Mouse (Mus musculus) liver, embryonic 12.5 days (tissue): ENCODE results near the gene Pcid2. TPM values are rescaled to one million over a fixed set of nuclear protein-coding genes. Genes with fewer than 3 reads are reported as not detected.
"Not testable (repeated sequence)": the region's sequence is repeated elsewhere in the genome, so short reads cannot be mapped to it uniquely, and the experiment has no call there.

Experiments
- ATAC-seq: fragments of 200-750 bp; cut with Nextera tagmentation; 2 replicates; pipeline ENCODE4 v1.8.0; 2017; ENCODE audit warnings: moderate number of reproducible peaks, mild to moderate bottlenecking, moderate library complexity
- H3K27ac ChIP-seq: fragments of 300-500 bp; sonication (generic); 2 replicates; pipeline ENCODE4 v1.5.1; 2016; ENCODE audit warnings: mild to moderate bottlenecking
- H3K27me3 ChIP-seq: fragments of 300-500 bp; sonication (generic); replicated peaks from 2 replicates; pipeline ENCODE4 v1.6.1; 2016; ENCODE audit warnings: mild to moderate bottlenecking, moderate library complexity
- H3K36me3 ChIP-seq: fragments of 300-500 bp; sonication (generic); 2 replicates; pipeline ENCODE4 v1.6.1; 2016; ENCODE audit warnings: mild to moderate bottlenecking, moderate library complexity
- H3K4me1 ChIP-seq: fragments of 300-500 bp; sonication (generic); 2 replicates; pipeline ENCODE4 v1.6.1; 2016
- H3K4me2 ChIP-seq: fragments of 300-500 bp; sonication (generic); 2 replicates; pipeline ENCODE4 v1.6.1; 2016; ENCODE audit warnings: mild to moderate bottlenecking, moderate library complexity
- H3K4me3 ChIP-seq: fragments of 300-500 bp; sonication (generic); 2 replicates; pipeline ENCODE4 v1.5.1; 2016; ENCODE audit warnings: mild to moderate bottlenecking, moderate library complexity
- H3K9ac ChIP-seq: fragments of 300-500 bp; sonication (generic); 2 replicates; pipeline ENCODE4 v1.6.1; 2016; ENCODE audit warnings: mild to moderate bottlenecking, moderate library complexity
- H3K9me3 ChIP-seq: fragments of 300-500 bp; sonication (generic); replicated peaks from 2 replicates; pipeline ENCODE4 v1.6.1; 2016; ENCODE audit warnings: mild to moderate bottlenecking, moderate library complexity
- WGBS: fragments of 180-500 bp; shearing (Covaris S2); methylation state at CpG from one replicate; pipeline ENCODE4 v1.1.7; 2016; ENCODE audit not compliant: insufficient replicate concordance; 5-methylcytosine and 5-hydroxymethylcytosine counted together
- polyA plus RNA-seq: library from polyadenylated mRNA; unstranded; fragments of >200 nt; fragmentation: Nextera tagmentation; extraction: Ambion mirVana; gene quantifications from 2 replicates; pipeline ENCODE4 v1.2.1, GENCODE M21; 2016

Gene Pcid2
- polyA plus RNA-seq, 1 experiment from 2014 or later = 25.6 TPM

DNA sequence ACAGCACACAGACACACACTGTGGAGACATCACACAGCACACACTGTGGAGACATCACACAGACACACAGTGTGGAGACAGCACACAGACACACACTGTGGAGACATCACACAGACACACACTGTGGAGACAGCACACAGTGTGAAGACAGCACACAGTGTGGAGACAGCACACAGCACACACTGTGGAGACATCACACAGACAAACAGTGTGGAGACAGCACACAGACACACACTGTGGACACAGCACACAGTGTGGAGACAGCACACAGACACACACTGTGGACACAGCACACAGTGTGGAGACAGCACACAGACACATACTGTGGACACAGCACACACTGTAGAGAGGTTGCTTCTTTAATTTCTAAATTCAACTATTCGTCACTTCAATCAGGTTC, 29.7 kb downstream of the Pcid2 start:
- WGBS = 93% methylated on average over 1 of the region's 1 CpGs
- peaks cover 77% of the 10 kb centered on the region for H3K36me3 ChIP-seq
- H3K27me3 ChIP-seq, H3K9ac ChIP-seq, H3K4me1 ChIP-seq, H3K9me3 ChIP-seq, H3K4me3 ChIP-seq, H3K27ac ChIP-seq, H3K4me2 ChIP-seq: not testable (repeated sequence)
- 0 out of 2 replicates have a peak, but pooled peaks have one; percentile 22 for ATAC-seq

DNA sequence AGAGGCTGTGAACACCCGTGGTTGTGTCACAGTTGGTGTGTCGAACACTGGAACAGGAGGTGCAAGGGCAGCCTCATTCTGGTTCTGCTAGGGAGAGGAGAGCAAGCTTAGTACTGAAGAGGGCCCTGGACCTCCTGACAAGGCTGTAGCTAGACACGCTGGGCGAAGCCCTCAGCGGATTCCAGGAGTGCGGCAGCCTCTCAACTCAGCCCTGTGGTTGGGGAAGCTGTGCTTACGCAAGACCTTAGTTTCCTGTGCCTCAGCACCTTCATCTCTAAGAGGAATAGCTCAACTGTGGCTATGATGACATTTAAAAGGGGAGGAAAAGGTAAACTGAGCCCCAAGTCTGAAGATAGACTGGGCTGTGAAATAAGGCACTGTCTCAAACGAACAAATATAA, 30.2 kb downstream of the Pcid2 start:
- H3K4me1 ChIP-seq = no peaks in the 10 kb centered on the region
- H3K9ac ChIP-seq = no peak overlapping the region
- no peak overlapping the region for H3K4me3 ChIP-seq
- 72% methylated on average over 8 of the region's 8 CpGs for WGBS
- no peaks in the 10 kb centered on the region for H3K27me3 ChIP-seq
- H3K4me2 ChIP-seq = no peak overlapping the region
- no peak for ATAC-seq
- peaks cover 72% of the 10 kb centered on the region for H3K36me3 ChIP-seq
- no peaks in the 10 kb centered on the region for H3K9me3 ChIP-seq
- no peak overlapping the region for H3K27ac ChIP-seq

DNA sequence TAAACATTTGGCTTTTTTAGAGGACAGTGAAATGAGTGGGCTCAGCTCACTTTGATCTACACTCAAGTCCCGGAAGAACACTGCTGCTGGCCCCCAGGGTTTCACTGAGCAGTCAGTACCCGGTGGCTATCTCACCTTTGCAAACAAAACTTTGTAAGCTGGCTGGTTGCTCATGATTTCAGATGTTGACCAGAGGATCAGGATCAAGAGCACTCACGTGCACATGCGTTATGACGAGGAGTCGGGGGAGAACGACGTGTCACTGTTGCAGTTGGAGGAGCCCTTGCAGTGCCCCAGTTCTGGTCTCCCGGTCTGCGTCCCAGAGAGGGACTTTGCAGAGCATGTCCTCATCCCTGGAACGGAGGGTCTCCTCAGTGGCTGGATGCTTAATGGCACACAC, 32.0 kb downstream of the Pcid2 start:
- Histone ChIP-seq H3K9me3 (no peaks in the 10 kb centered on the region), H3K4me1 (no peaks in the 10 kb centered on the region), H3K4me2 (no peak overlapping the region), H3K4me3 (no peak overlapping the region), H3K27me3 (no peaks in the 10 kb centered on the region), H3K36me3 (peaks cover 54% of the 10 kb centered on the region), H3K27ac (no peak overlapping the region), H3K9ac (no peak overlapping the region)
- no peak for ATAC-seq
- WGBS = 86% methylated on average over 11 of the region's 11 CpGs

DNA sequence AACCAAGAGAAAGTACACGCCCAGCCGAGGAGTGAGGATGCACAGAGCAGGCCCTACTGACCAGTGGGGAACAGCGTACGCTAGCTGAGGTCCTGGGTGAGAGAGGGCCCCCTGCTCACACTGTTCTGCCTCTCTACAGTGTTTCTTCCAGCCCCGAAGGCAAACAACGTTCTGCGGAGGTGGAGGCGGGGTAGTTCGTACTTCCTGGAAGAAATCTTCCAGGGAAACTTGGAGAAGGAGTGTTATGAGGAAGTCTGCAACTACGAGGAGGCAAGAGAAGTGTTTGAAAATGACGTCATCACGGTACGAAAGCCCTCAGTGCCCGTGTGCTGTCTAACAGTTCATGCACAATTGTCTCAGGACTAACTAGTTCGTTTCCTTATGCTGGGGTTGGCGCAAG, 42.1 kb downstream of the Pcid2 start:
- ATAC-seq = no peak
- no peak overlapping the region for H3K4me2 ChIP-seq
- 66% methylated on average over 16 of the region's 16 CpGs for WGBS
- no peak overlapping the region for H3K9ac ChIP-seq
- H3K9me3 ChIP-seq = no peaks in the 10 kb centered on the region
- H3K4me3 ChIP-seq = no peak overlapping the region
- no peaks in the 10 kb centered on the region for H3K36me3 ChIP-seq
- 0 out of 2 replicates have a peak, but pooled peaks cover 10% of the 10 kb centered on the region for H3K4me1 ChIP-seq
- 0 out of 2 replicates have a peak, but pooled peaks cover 3% of the 10 kb centered on the region for H3K27me3 ChIP-seq
- no peak overlapping the region for H3K27ac ChIP-seq

DNA sequence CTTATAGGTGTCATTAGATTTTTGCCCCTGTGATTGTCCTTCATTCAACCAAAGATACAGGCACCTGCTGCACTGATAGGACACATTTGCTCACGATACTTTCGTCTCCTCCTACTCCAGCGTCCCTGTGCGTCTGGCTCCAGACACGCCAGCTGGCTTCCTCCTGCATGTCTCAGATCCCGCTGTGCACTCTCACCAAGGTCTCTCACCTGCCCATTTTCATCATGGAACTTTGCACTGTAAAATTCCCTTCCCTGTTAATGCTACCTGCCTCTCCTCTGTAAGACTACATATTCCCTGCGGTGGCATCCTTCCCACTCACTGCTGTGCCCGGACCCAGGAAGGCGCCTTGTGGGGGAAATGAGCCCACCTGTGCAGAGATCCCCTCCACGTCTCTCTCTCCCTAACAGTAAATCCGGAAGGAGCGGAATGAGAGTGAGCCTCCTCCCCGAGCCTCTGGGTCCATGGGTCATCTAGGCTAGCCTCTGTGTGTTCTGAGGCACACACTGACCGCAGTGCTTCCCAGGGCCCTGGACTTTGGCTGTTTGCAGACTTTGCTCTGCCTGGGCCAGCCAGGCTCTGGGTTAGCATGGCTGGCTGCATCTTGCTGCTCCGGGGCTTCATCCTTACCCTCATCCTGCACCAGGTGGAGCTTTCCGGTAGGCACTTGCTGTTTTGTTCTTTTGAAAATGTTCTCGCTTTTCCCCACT, 44.7 kb downstream of the Pcid2 start, which contains the start of gene Proz:
Gene Proz (plus strand): TSS at position 474 of the 710 bp plus-strand sequence.
- peak; percentile 65 for ATAC-seq
- Histone ChIP-seq H3K4me3 (peak within 1 kb of the TSS; percentile 33), H3K27ac (peak within 1 kb of the TSS; percentile 57), H3K36me3 (peaks cover 3% of the 10 kb centered on the region; the same call in 1 of the 2 replicates), H3K27me3 (0 out of 2 replicates have a peak, but pooled peaks cover 3% of the 10 kb centered on the region), H3K9me3 (no peaks in the 10 kb centered on the region), H3K9ac (no peak within 1 kb of the TSS), H3K4me2 (peak within 1 kb of the TSS; percentile 47), H3K4me1 (0 out of 2 replicates have a peak, but pooled peaks cover 12% of the 10 kb centered on the region)
- WGBS = 57% methylated on average over 17 of the region's 17 CpGs

DNA sequence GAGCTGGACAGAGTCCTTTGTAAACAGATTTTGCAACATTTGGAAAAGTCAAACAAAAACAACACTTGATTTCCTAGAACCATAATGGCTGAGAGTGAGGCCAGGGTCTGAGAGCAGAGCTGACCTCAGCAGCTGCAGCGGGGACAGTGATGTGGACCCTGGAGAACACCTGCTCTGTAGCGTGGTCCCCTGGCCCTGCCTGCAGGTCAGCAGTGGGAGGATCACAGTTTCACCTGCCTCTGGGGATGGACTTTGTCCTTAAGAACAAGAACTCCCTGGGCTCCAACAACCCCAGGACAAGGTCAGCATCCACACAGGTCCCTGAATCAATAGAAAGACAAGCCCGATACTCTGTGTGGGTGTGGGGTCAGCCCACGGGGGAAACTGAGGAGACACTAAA, 47.9 kb downstream of the Pcid2 start:
- 67% methylated on average over 4 of the region's 4 CpGs for WGBS
- H3K9me3 ChIP-seq = no peaks in the 10 kb centered on the region
- no peak overlapping the region for H3K4me2 ChIP-seq
- H3K4me1 ChIP-seq = 0 out of 2 replicates have a peak, but pooled peaks cover 6% of the 10 kb centered on the region
- no peak overlapping the region for H3K9ac ChIP-seq
- H3K27ac ChIP-seq = peak overlapping the region; percentile 28; the same call in 1 of the 2 replicates
- H3K36me3 ChIP-seq = peaks cover 11% of the 10 kb centered on the region; the same call in 1 of the 2 replicates
- no peak overlapping the region for H3K4me3 ChIP-seq
- H3K27me3 ChIP-seq = 0 out of 2 replicates have a peak, but pooled peaks cover 3% of the 10 kb centered on the region
- peak; percentile 76 for ATAC-seq

DNA sequence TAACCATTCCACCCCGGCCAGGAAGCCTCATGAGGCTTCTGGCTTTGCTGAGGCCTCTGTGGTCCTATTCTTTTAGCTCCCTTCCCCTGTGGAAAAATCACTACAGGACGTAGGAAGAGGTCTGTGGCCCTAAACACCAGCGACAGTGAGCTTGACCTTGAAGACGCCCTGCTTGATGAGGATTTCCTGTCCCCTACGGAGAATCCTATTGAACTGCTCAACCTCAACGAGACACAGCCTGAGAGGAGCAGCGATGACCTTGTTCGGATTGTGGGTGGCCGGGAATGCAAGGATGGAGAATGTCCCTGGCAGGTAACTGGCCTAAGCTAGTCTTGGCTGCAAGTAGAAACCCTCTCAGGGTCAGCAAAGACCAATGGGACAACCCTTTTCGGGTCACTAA, 54.7 kb downstream of the Pcid2 start:
- H3K36me3 ChIP-seq = peaks cover 31% of the 10 kb centered on the region
- no peak overlapping the region for H3K27ac ChIP-seq
- WGBS = 64% methylated on average over 10 of the region's 10 CpGs
- no peaks in the 10 kb centered on the region for H3K9me3 ChIP-seq
- H3K4me2 ChIP-seq = no peak overlapping the region
- H3K9ac ChIP-seq = no peak overlapping the region
- no peak overlapping the region for H3K4me3 ChIP-seq
- H3K27me3 ChIP-seq = no peaks in the 10 kb centered on the region
- ATAC-seq = no peak
- H3K4me1 ChIP-seq = no peaks in the 10 kb centered on the region

DNA sequence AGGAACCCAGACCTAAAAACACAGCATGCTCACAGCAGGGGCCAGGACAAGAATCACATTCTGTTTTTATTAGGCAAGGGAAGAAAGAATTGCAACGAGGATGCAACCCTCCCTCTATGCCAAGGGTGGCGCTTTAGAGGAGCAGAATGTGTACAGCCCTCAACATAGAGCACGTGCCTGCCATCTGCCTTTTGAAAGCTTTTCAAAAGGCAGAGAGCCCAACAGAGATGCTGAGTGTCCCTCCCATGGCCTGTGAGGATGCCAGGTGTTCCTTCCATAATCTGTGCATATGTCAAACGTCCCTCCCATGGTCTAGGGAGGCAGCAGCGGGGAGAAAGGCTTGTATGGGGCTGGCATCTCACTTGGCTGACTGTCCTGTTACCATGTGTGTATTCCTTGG, 57.6 kb downstream of the Pcid2 start:
- Histone ChIP-seq H3K4me3 (no peak overlapping the region), H3K36me3 (peaks cover 27% of the 10 kb centered on the region), H3K9ac (no peak overlapping the region), H3K4me1 (no peaks in the 10 kb centered on the region), H3K4me2 (no peak overlapping the region), H3K27ac (no peak overlapping the region), H3K9me3 (no peaks in the 10 kb centered on the region), H3K27me3 (no peaks in the 10 kb centered on the region)
- WGBS = 62% methylated on average over 5 of the region's 5 CpGs
- ATAC-seq = no peak

DNA sequence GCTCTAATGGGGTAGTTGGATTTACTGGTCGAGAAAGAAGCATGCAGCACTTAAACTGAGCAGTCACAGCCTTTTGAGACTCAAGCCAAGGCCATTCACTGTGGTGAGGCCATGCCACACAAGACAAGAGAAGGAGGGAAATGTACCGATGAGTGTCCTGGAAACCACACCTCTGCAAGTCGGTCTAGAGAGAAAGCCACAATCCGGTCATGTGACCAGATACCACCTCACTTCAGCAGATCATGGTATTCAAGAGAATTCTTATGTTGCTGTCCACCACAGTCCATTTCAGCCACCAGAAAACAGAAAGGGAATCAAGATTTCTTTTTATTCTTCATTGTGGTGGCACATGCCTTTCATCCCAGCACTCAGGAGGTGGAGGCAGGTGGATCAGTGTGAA, 63.8 kb downstream of the Pcid2 start:
- Histone ChIP-seq H3K9ac (no peak overlapping the region), H3K4me3 (no peak overlapping the region), H3K27me3 (no peaks in the 10 kb centered on the region), H3K27ac (no peak overlapping the region), H3K4me1 (peaks cover 28% of the 10 kb centered on the region), H3K36me3 (peaks cover 9% of the 10 kb centered on the region; the same call in 1 of the 2 replicates), H3K4me2 (no peak overlapping the region), H3K9me3 (no peaks in the 10 kb centered on the region)
- WGBS = 35% methylated on average over 4 of the region's 4 CpGs
- ATAC-seq = no peak

DNA sequence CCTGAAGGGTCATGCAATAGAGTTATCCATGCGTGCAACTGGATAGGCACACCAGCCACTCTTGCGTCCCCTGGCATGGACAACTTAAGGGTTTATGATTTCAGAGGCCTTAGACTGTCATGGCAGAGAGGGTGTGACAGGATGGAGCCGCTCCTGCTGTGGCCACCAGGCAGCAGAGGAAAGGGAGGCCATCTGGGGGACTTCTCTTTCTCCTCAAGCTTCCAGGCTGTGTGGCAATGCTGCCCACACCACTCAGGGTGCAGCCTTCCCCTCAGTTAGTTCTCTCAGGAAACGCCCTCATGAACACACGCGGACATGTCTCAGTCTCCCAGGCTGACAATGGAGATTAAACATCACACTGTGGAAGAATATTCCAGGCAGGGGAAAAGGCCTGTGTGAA, 66.2 kb downstream of the Pcid2 start:
- Histone ChIP-seq H3K4me3 (no peak overlapping the region), H3K4me1 (peaks cover 34% of the 10 kb centered on the region), H3K9me3 (no peaks in the 10 kb centered on the region), H3K36me3 (peaks cover 4% of the 10 kb centered on the region; the same call in 1 of the 2 replicates), H3K27ac (no peak overlapping the region), H3K9ac (no peak overlapping the region), H3K4me2 (peak overlapping the region; percentile 44; the same call in 1 of the 2 replicates), H3K27me3 (no peaks in the 10 kb centered on the region)
- WGBS = 61% methylated on average over 6 of the region's 6 CpGs
- ATAC-seq = no peak

DNA sequence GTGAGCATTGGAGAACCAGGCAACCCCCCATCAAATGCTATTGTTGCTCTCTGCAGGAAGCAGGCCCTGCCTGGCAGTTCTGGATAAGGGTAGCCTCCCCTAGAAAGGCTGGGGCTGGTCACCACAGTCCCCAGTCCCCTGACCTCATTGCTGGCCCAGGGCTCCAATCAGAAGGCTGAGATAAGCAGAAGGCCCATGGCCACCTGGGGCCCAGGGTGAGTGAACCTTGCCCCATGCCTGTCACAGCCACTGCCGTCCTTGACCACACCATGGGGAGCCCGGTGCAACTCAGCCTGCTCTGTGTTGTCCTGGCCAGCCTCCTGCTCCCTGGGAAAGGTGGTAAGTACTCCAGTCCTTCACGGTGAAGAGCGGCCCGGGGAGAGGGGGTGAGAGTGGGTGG, 67.7 kb downstream of the Pcid2 start:
- H3K36me3 ChIP-seq = peaks cover 4% of the 10 kb centered on the region; the same call in 1 of the 2 replicates
- H3K9ac ChIP-seq = peak overlapping the region; percentile 45; the same call in 1 of the 2 replicates
- peak; percentile 80 for ATAC-seq
- peak overlapping the region; percentile 44 for H3K4me2 ChIP-seq
- H3K27me3 ChIP-seq = no peaks in the 10 kb centered on the region
- H3K4me3 ChIP-seq = peak overlapping the region; percentile 24
- H3K27ac ChIP-seq = peak overlapping the region; percentile 69
- H3K4me1 ChIP-seq = peaks cover 34% of the 10 kb centered on the region
- WGBS = 22% methylated on average over 5 of the region's 5 CpGs
- no peaks in the 10 kb centered on the region for H3K9me3 ChIP-seq

DNA sequence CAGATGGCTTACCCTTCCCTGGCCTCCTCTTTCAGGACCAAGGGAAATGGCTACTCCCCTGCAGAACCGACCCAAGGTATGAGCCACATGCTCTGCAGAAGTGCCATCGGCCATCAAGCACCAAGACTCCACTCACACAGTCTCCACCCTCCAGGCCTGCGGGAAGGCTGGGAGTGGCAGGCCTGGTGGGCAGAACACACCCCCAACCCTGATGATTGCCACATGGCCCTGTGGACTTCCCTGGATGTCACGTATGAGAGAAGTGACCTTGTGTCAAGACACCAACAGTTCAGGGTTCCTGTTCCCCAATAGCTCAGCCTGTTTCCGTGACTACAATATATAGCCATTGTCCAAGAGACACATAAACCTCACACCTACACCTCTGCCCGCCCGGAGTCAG, 68.2 kb downstream of the Pcid2 start, which contains the start of gene F10:
Gene F10 (plus strand): TSS at position 294 of the 400 bp plus-strand sequence.
- Histone ChIP-seq H3K9ac (peak within 1 kb of the TSS; percentile 45), H3K4me1 (peaks cover 34% of the 10 kb centered on the region), H3K4me3 (peak within 1 kb of the TSS; percentile 24), H3K27ac (peak within 1 kb of the TSS; percentile 69), H3K9me3 (no peaks in the 10 kb centered on the region), H3K36me3 (peaks cover 4% of the 10 kb centered on the region; the same call in 1 of the 2 replicates), H3K4me2 (peak within 1 kb of the TSS; percentile 44), H3K27me3 (no peaks in the 10 kb centered on the region)
- WGBS = 51% methylated on average over 7 of the region's 7 CpGs
- peak; percentile 24 for ATAC-seq
